Mouse (Mus musculus) ES-E14 (cell line): ENCODE measurements around the gene Slc22a4. TPM values are rescaled to one million over a fixed set of nuclear protein-coding genes. Genes with fewer than 3 reads are reported as not detected.

Experiments used
- DNase-seq: peaks from one replicate; pipeline ENCODE4 v3.0.0-alpha.2; 2013; ENCODE audit warnings: low read depth, low spot score
- H3K27ac ChIP-seq: 2 replicates; pipeline ENCODE4 v1.5.1; 2012; ENCODE audit warnings: low read depth, mild to moderate bottlenecking, low read length, moderate library complexity, mixed read lengths; ENCODE audit not compliant: poor library complexity, insufficient read depth, severe bottlenecking
- H3K36me3 ChIP-seq: 2 replicates; pipeline ENCODE4 v1.6.1; 2012; ENCODE audit warnings: mild to moderate bottlenecking, low read length, moderate library complexity, mixed read lengths; ENCODE audit not compliant: control insufficient read depth, poor library complexity, insufficient read depth, severe bottlenecking
- H3K4me1 ChIP-seq, 2 experiments: fragments of 150-350 bp in 1 of 2; sonication (generic) in 1 of 2; 2 replicates each; pipeline ENCODE4 v1.6.1; 2012; ENCODE audit warnings: low read length in 2 of 2, mild to moderate bottlenecking in 1 of 2, mixed read lengths in 1 of 2; ENCODE audit not compliant: control insufficient read depth in 2 of 2, insufficient read depth in 2 of 2, poor library complexity in 1 of 2
- H3K4me3 ChIP-seq, 2 experiments: fragments of 150-350 bp in 1 of 2; sonication (generic) in 1 of 2; 2 replicates each; pipeline ENCODE4 v1.5.1; 2012; ENCODE audit warnings: low read length in 2 of 2, low read depth in 1 of 2, mild to moderate bottlenecking in 1 of 2, mixed read lengths in 1 of 2; ENCODE audit not compliant: insufficient read depth in 1 of 2, poor library complexity in 1 of 2, severe bottlenecking in 1 of 2
- H3K9ac ChIP-seq: 2 replicates; pipeline ENCODE4 v1.6.1; 2012; ENCODE audit warnings: low read depth, mild to moderate bottlenecking, low read length, mixed read lengths; ENCODE audit not compliant: poor library complexity, insufficient read depth, severe bottlenecking
- H3K9me3 ChIP-seq: fragments of 150-350 bp; sonication (generic); 2 replicates; pipeline ENCODE4 v1.6.1; 2012; ENCODE audit warnings: low read depth, mild to moderate bottlenecking, low read length; ENCODE audit not compliant: control insufficient read depth, insufficient read depth
- CHD2 ChIP-seq: IDR thresholded peaks from 2 replicates; pipeline ENCODE4 v1.6.1; 2014; ENCODE audit warnings: mild to moderate bottlenecking, low read depth, low read length, inconsistent platforms
- HCFC1 ChIP-seq: IDR thresholded peaks from 2 replicates; pipeline ENCODE4 v1.6.1; 2012; ENCODE audit warnings: low read length, inconsistent platforms, borderline replicate concordance; ENCODE audit not compliant: insufficient read depth
- MAFK ChIP-seq: IDR thresholded peaks from 2 replicates; pipeline ENCODE4 v1.6.1; 2014; ENCODE audit warnings: mild to moderate bottlenecking, low read depth, low read length, inconsistent platforms; ENCODE audit not compliant: insufficient read depth
- ZC3H11A ChIP-seq: IDR thresholded peaks from 2 replicates; pipeline ENCODE4 v1.6.1; 2012; ENCODE audit warnings: low read depth, mild to moderate bottlenecking, inconsistent platforms, low read length, borderline replicate concordance
- ZNF384 ChIP-seq: IDR thresholded peaks from 2 replicates; pipeline ENCODE4 v1.6.1; 2012; ENCODE audit warnings: low read depth, low read length, inconsistent platforms
- in situ Hi-C, 2 experiments: fragments of 600-800 bp; cut with MboI; formaldehyde crosslinking; loops; one replicate each; pipeline ENCODE4 v1.15.1; 2025; ENCODE audit warnings: low sequenced_read_pairs in 2 of 2, inconsistent platforms in 1 of 2; ENCODE audit not compliant: unreplicated experiment in 2 of 2
- total RNA-seq: library from RNA; depleted of rRNA; stranded (reverse); fragments of 300-350 nt; gene quantifications from 2 replicates; pipeline ENCODE4 v1.2.3, GENCODE M21; 2012

Slc22a4 gene
- total RNA-seq, 1 experiment: 0.27 TPM

- in situ Hi-C loops: no loop called here
- H3K4me1 ChIP-seq: no peaks in the 10 kb centered on the region
Observed at GRCm38 (mm10) chr11:53992264-53992663, 35.6 kb downstream of the Slc22a4 start.

GRCm38 (mm10) chr11:53989232-53989631, 38.7 kb downstream of the Slc22a4 start:
- Histone ChIP-seq H3K9me3 (no peaks in the 10 kb centered on the region), H3K27ac (no peak overlapping the region), H3K36me3 (no peaks in the 10 kb centered on the region), H3K9ac (no peak overlapping the region), H3K4me1 (no peaks in the 10 kb centered on the region), H3K4me3 (no peak overlapping the region)
- DNase-seq: no peak
- 0 out of 2 replicates have a peak, but pooled peaks have one; percentile 9 for TF ChIP-seq ZC3H11A
- no peak for TF ChIP-seq CHD2
- TF ChIP-seq HCFC1: no peak
- in situ Hi-C loops: no loop called here

More at GRCm38 (mm10) chr11:53992264-53992663, 35.6 kb downstream of the Slc22a4 start:
- no peak overlapping the region for H3K9ac ChIP-seq
- H3K27ac ChIP-seq: no peak overlapping the region
- TF ChIP-seq MAFK: no peak
- no peak for TF ChIP-seq HCFC1
- TF ChIP-seq CHD2: no peak
- TF ChIP-seq ZNF384: no peak
- no peak for TF ChIP-seq ZC3H11A
- no peaks in the 10 kb centered on the region for H3K9me3 ChIP-seq
- no peak for DNase-seq
- H3K36me3 ChIP-seq: no peaks in the 10 kb centered on the region
- no peak overlapping the region for H3K4me3 ChIP-seq

GRCm38 (mm10) chr11:53988081-53988480, 39.8 kb downstream of the Slc22a4 start:
- H3K9ac ChIP-seq: no peak overlapping the region
- H3K9me3 ChIP-seq: no peaks in the 10 kb centered on the region
- H3K27ac ChIP-seq: no peak overlapping the region
- DNase-seq: no peak
- no peaks in the 10 kb centered on the region for H3K36me3 ChIP-seq
- H3K4me1 ChIP-seq: no peaks in the 10 kb centered on the region; a peak in 1 of 4 replicates
- in situ Hi-C loops: no loop called here
- no peak overlapping the region for H3K4me3 ChIP-seq
- TF ChIP-seq HCFC1 (no peak), ZC3H11A (no peak), MAFK (no peak), CHD2 (no peak), ZNF384 (no peak)

GRCm38 (mm10) chr11:53981396-53981795, 46.5 kb downstream of the Slc22a4 start:
- H3K4me1 ChIP-seq: peaks cover 0 to 3% of the 10 kb centered on the region in 2 experiments; a peak in 2 of 4 replicates
- no peak for DNase-seq
- no peak overlapping the region for H3K27ac ChIP-seq
- TF ChIP-seq MAFK (no peak), ZNF384 (no peak), CHD2 (no peak), ZC3H11A (no peak), HCFC1 (no peak)
- no peak overlapping the region for H3K9ac ChIP-seq
- in situ Hi-C loops: no loop called here
- no peak overlapping the region for H3K4me3 ChIP-seq
- H3K9me3 ChIP-seq: no peaks in the 10 kb centered on the region
- no peaks in the 10 kb centered on the region for H3K36me3 ChIP-seq
